Mouse (Mus musculus) embryonic facial prominence, embryonic 14.5 days (tissue): ENCODE measurements around the gene Upk2. TPM values are rescaled to one million over a fixed set of nuclear protein-coding genes. Genes with fewer than 3 reads are reported as not detected.
A peak's percentile ranks its signal among the peaks of the same experiment; 100 is the strongest.

ENCODE experiments used
- ATAC-seq: fragments of 200-750 bp; cut with Nextera tagmentation; 2 replicates; pipeline ENCODE4 v1.8.0; 2017; ENCODE audit warnings: low read depth, moderate number of reproducible peaks, moderate TSS enrichment
- DNase-seq: peaks from one replicate; pipeline ENCODE4 v3.0.0-alpha.2; 2015; ENCODE audit warnings: low spot score
- H3K27ac ChIP-seq: fragments of 300-500 bp; sonication (generic); replicated peaks from 2 replicates; pipeline ENCODE4 v1.5.1; 2014; ENCODE audit warnings: low read depth, mild to moderate bottlenecking, low read length, moderate library complexity
- H3K27me3 ChIP-seq: fragments of 300-500 bp; sonication (generic); replicated peaks from 2 replicates; pipeline ENCODE4 v1.6.1; 2014; ENCODE audit warnings: low read length; ENCODE audit not compliant: control insufficient read depth, insufficient read depth
- H3K36me3 ChIP-seq: fragments of 300-500 bp; sonication (generic); 2 replicates; pipeline ENCODE4 v1.6.1; 2014; ENCODE audit warnings: low read length, mixed read lengths; ENCODE audit not compliant: control insufficient read depth, insufficient read depth
- H3K4me1 ChIP-seq: fragments of 300-500 bp; sonication (generic); 2 replicates; pipeline ENCODE4 v1.6.1; 2014; ENCODE audit warnings: antibody characterized with exemption, low read length; ENCODE audit not compliant: control insufficient read depth, insufficient read depth
- H3K4me2 ChIP-seq: fragments of 300-500 bp; sonication (generic); 2 replicates; pipeline ENCODE4 v1.6.1; 2014; ENCODE audit warnings: low read depth, mild to moderate bottlenecking, low read length, moderate library complexity, mixed read lengths
- H3K4me3 ChIP-seq: fragments of 300-500 bp; sonication (generic); 2 replicates; pipeline ENCODE4 v1.5.1; 2014; ENCODE audit warnings: low read depth, mild to moderate bottlenecking, low read length
- H3K9ac ChIP-seq: fragments of 300-500 bp; sonication (generic); 2 replicates; pipeline ENCODE4 v1.6.1; 2014; ENCODE audit warnings: low read depth, mild to moderate bottlenecking, low read length, moderate library complexity, mixed read lengths
- H3K9me3 ChIP-seq: fragments of 300-500 bp; sonication (generic); 2 replicates; pipeline ENCODE4 v1.6.1; 2016; ENCODE audit warnings: low read length; ENCODE audit not compliant: control insufficient read depth
- WGBS: fragments of 180-500 bp; shearing (Covaris S2); extraction: QIAGEN DNeasy Blood & Tissue Kit; methylation state at CpG from one replicate; pipeline ENCODE4 v1.1.7; 2014; 5-methylcytosine and 5-hydroxymethylcytosine counted together
- polyA plus RNA-seq: library from polyadenylated mRNA; unstranded; fragments of >200 nt; fragmentation: Nextera tagmentation; extraction: Ambion mirVana; gene quantifications from 2 replicates; pipeline ENCODE4 v1.2.1, GENCODE M21; 2014

The Upk2 gene
- polyA plus RNA-seq, 1 experiment from 2014 or later = 2.3 TPM

GRCm38 (mm10) chr9:44490086-44490967, 35.6 kb upstream of the Upk2 start:
- WGBS = 27% methylated on average over 7 of the region's 17 CpGs
- no peaks in the 10 kb centered on the region for H3K9me3 ChIP-seq
- peak overlapping the region; percentile 82 for H3K4me3 ChIP-seq
- H3K36me3 ChIP-seq = 0 out of 2 replicates have a peak, but pooled peaks cover 8% of the 10 kb centered on the region
- peak overlapping the region; percentile 70 for H3K4me2 ChIP-seq
- H3K27me3 ChIP-seq = no peaks in the 10 kb centered on the region
- peak overlapping the region; percentile 92 for H3K27ac ChIP-seq
- peaks cover 88% of the 10 kb centered on the region for H3K4me1 ChIP-seq
- DNase-seq (peak; percentile 76), ATAC-seq (no peak)
- H3K9ac ChIP-seq = peak overlapping the region; percentile 92

GRCm38 (mm10) chr9:44489651-44490085, 34.9 kb upstream of the Upk2 start:
- WGBS = 2% methylated on average over 13 of the region's 17 CpGs
- Histone ChIP-seq H3K4me1 (peaks cover 87% of the 10 kb centered on the region), H3K4me3 (peak overlapping the region; percentile 82), H3K9ac (peak overlapping the region; percentile 92), H3K27ac (peak overlapping the region; percentile 92), H3K4me2 (peak overlapping the region; percentile 70), H3K36me3 (0 out of 2 replicates have a peak, but pooled peaks cover 11% of the 10 kb centered on the region), H3K27me3 (no peaks in the 10 kb centered on the region), H3K9me3 (no peaks in the 10 kb centered on the region)
- no peak; the same call in 1 of the 2 replicates for ATAC-seq
- DNase-seq = peak; percentile 77

- 2% methylated on average over 5 of the region's 5 CpGs for WGBS
- peak overlapping the region; percentile 92 for H3K9ac ChIP-seq
- H3K4me2 ChIP-seq = peak overlapping the region; percentile 70
- peaks cover 80% of the 10 kb centered on the region for H3K4me1 ChIP-seq
- H3K4me3 ChIP-seq = peak overlapping the region; percentile 82
- no peaks in the 10 kb centered on the region for H3K9me3 ChIP-seq
- DNase-seq (peak; percentile 93), ATAC-seq (peak; percentile 48)
- H3K27me3 ChIP-seq = no peaks in the 10 kb centered on the region
- H3K36me3 ChIP-seq = 0 out of 2 replicates have a peak, but pooled peaks cover 11% of the 10 kb centered on the region
- peak overlapping the region; percentile 92 for H3K27ac ChIP-seq
Observed at GRCm38 (mm10) chr9:44488855-44489381, 34.1 kb upstream of the Upk2 start.

- no peaks in the 10 kb centered on the region for H3K27me3 ChIP-seq
- peak overlapping the region; percentile 82 for H3K4me3 ChIP-seq
- ATAC-seq (peak; percentile 2; the same call in 1 of the 2 replicates), DNase-seq (peak; percentile 61)
- peak overlapping the region; percentile 92 for H3K27ac ChIP-seq
- peaks cover 75% of the 10 kb centered on the region for H3K4me1 ChIP-seq
- H3K36me3 ChIP-seq = 0 out of 2 replicates have a peak, but pooled peaks cover 11% of the 10 kb centered on the region
- no peaks in the 10 kb centered on the region for H3K9me3 ChIP-seq
- peak overlapping the region; percentile 92 for H3K9ac ChIP-seq
- 9% methylated on average over 8 of the region's 8 CpGs for WGBS
- peak overlapping the region; percentile 70 for H3K4me2 ChIP-seq
Observed at GRCm38 (mm10) chr9:44488416-44488815, 33.6 kb upstream of the Upk2 start.

GRCm38 (mm10) chr9:44487441-44487840, 32.7 kb upstream of the Upk2 start:
- H3K36me3 ChIP-seq = 0 out of 2 replicates have a peak, but pooled peaks cover 11% of the 10 kb centered on the region
- H3K27me3 ChIP-seq = no peaks in the 10 kb centered on the region
- H3K4me1 ChIP-seq = peaks cover 65% of the 10 kb centered on the region
- DNase-seq = peak; percentile 51
- peak overlapping the region; percentile 92 for H3K9ac ChIP-seq
- peak overlapping the region; percentile 92 for H3K27ac ChIP-seq
- no peaks in the 10 kb centered on the region for H3K9me3 ChIP-seq
- peak overlapping the region; percentile 82 for H3K4me3 ChIP-seq
- no peak for ATAC-seq
- 10% methylated on average over 7 of the region's 7 CpGs for WGBS
- H3K4me2 ChIP-seq = peak overlapping the region; percentile 70

GRCm38 (mm10) chr9:44486741-44487421, 32.1 kb upstream of the Upk2 start:
- peak overlapping the region; percentile 92 for H3K27ac ChIP-seq
- ATAC-seq (no peak), DNase-seq (peak; percentile 43)
- H3K27me3 ChIP-seq = no peaks in the 10 kb centered on the region
- 8% methylated on average over 15 of the region's 15 CpGs for WGBS
- H3K4me3 ChIP-seq = peak overlapping the region; percentile 82
- peak overlapping the region; percentile 70 for H3K4me2 ChIP-seq
- H3K4me1 ChIP-seq = peaks cover 63% of the 10 kb centered on the region
- H3K9ac ChIP-seq = peak overlapping the region; percentile 92
- H3K36me3 ChIP-seq = 0 out of 2 replicates have a peak, but pooled peaks cover 11% of the 10 kb centered on the region
- H3K9me3 ChIP-seq = no peaks in the 10 kb centered on the region

- Histone ChIP-seq H3K4me1 (peaks cover 63% of the 10 kb centered on the region), H3K36me3 (0 out of 2 replicates have a peak, but pooled peaks cover 8% of the 10 kb centered on the region), H3K27ac (peak overlapping the region; percentile 92), H3K4me2 (peak overlapping the region; percentile 70), H3K4me3 (peak overlapping the region; percentile 82), H3K9me3 (no peaks in the 10 kb centered on the region), H3K27me3 (no peaks in the 10 kb centered on the region), H3K9ac (peak overlapping the region; percentile 92)
- WGBS = 17% methylated on average over 3 of the region's 3 CpGs
- ATAC-seq = no peak
- DNase-seq = peak; percentile 41
Observed at GRCm38 (mm10) chr9:44486335-44486734, 31.6 kb upstream of the Upk2 start.

- no peaks in the 10 kb centered on the region for H3K27me3 ChIP-seq
- no peaks in the 10 kb centered on the region for H3K9me3 ChIP-seq
- 0 out of 2 replicates have a peak, but pooled peaks cover 7% of the 10 kb centered on the region for H3K36me3 ChIP-seq
- H3K9ac ChIP-seq = peak overlapping the region; percentile 92
- peak overlapping the region; percentile 82 for H3K4me3 ChIP-seq
- H3K27ac ChIP-seq = peak overlapping the region; percentile 92; the same call in 1 of the 2 replicates
- peak overlapping the region; percentile 70 for H3K4me2 ChIP-seq
- peaks cover 59% of the 10 kb centered on the region for H3K4me1 ChIP-seq
- DNase-seq (peak; percentile 24), ATAC-seq (no peak)
- WGBS = 30% methylated on average over 13 of the region's 14 CpGs
Observed at GRCm38 (mm10) chr9:44485516-44486161, 30.9 kb upstream of the Upk2 start.
